Mouse (Mus musculus) bone marrow macrophage, adult 2 months (primary cell): ENCODE data around the gene Mmp7.

ENCODE experiments used
- CTCF ChIP-seq: IDR thresholded peaks from 2 replicates; pipeline ENCODE4 v1.5.1; 2012; ENCODE audit warnings: low read depth, mild to moderate bottlenecking, low read length, moderate library complexity
- POLR2A ChIP-seq: IDR thresholded peaks from 2 replicates; pipeline ENCODE4 v1.6.1; 2012; ENCODE audit warnings: mild to moderate bottlenecking, low read depth, low read length, borderline replicate concordance

GRCm38 (mm10) chr9:7714908-7715175, 23.0 kb downstream of the Mmp7 start:
- TF ChIP-seq CTCF (no peak), POLR2A (no peak)
